Mouse (Mus musculus) lung, postnatal 36 days (tissue): Measurements from ENCODE around the gene Vps9d1.
"Not testable (repeated sequence)": the region's sequence is repeated elsewhere in the genome, so short reads cannot be mapped to it uniquely, and the experiment has no call there.

ENCODE experiments used
- DNase-seq: peaks from one replicate; pipeline ENCODE4 v3.0.0; 2022; ENCODE audit warnings: mixed read lengths

Gene Vps9d1

GRCm38 (mm10) chr8:123252925-123253324, 1.2 kb downstream of the Vps9d1 start:
- DNase-seq: no peak

- DNase-seq: no peak
These were observed 3.2 kb downstream of the Vps9d1 start for GRCm38 (mm10) chr8:123250940-123251339.

- DNase-seq: peak; percentile 18
These were observed 5.6 kb downstream of the Vps9d1 start for GRCm38 (mm10) chr8:123248596-123248995.

- no peak for DNase-seq
These were observed 6.4 kb downstream of the Vps9d1 start for GRCm38 (mm10) chr8:123247748-123248147.

GRCm38 (mm10) chr8:123245543-123245942, 8.6 kb downstream of the Vps9d1 start:
- no peak for DNase-seq

GRCm38 (mm10) chr8:123244382-123244781, 9.8 kb downstream of the Vps9d1 start:
- DNase-seq: no peak

- DNase-seq: no peak
These were observed 11.1 kb downstream of the Vps9d1 start for GRCm38 (mm10) chr8:123243053-123243452.

GRCm38 (mm10) chr8:123242107-123242923, 11.8 kb downstream of the Vps9d1 start:
- no peak for DNase-seq

GRCm38 (mm10) chr8:123239398-123239797, 14.8 kb downstream of the Vps9d1 start:
- no peak for DNase-seq

- DNase-seq: peak; percentile 92
These were observed 18.3 kb downstream of the Vps9d1 start, which contains the start of gene Spata2l for GRCm38 (mm10) chr8:123235520-123236497. Spata2l (minus strand) TSS chr8:123236233.

GRCm38 (mm10) chr8:123234918-123235519, 19.1 kb downstream of the Vps9d1 start:
- DNase-seq: no peak

GRCm38 (mm10) chr8:123233760-123234159, 20.4 kb downstream of the Vps9d1 start:
- no peak for DNase-seq

- DNase-seq: no peak
These were observed 20.8 kb downstream of the Vps9d1 start for GRCm38 (mm10) chr8:123233300-123233699.

GRCm38 (mm10) chr8:123232553-123232952, 21.6 kb downstream of the Vps9d1 start:
- no peak for DNase-seq

- DNase-seq: no peak
These were observed 22.4 kb downstream of the Vps9d1 start for GRCm38 (mm10) chr8:123231742-123232141.

GRCm38 (mm10) chr8:123230326-123230725, 23.8 kb downstream of the Vps9d1 start:
- DNase-seq: not testable (repeated sequence)

- no peak for DNase-seq
These were observed 25.7 kb downstream of the Vps9d1 start for GRCm38 (mm10) chr8:123228416-123228815.

GRCm38 (mm10) chr8:123224278-123225266, 29.6 kb downstream of the Vps9d1 start, which contains the start of gene Cdk10:
Cdk10 (plus strand) TSS chr8:123224842.
- DNase-seq: peak; percentile 96

- no peak for DNase-seq
These were observed 33.2 kb downstream of the Vps9d1 start for GRCm38 (mm10) chr8:123220917-123221316.

GRCm38 (mm10) chr8:123215430-123215829, 38.7 kb downstream of the Vps9d1 start:
- no peak for DNase-seq

GRCm38 (mm10) chr8:123213118-123213772, 40.9 kb downstream of the Vps9d1 start:
- no peak for DNase-seq
